Mouse (Mus musculus): ENCODE data around the gene Mpnd. TPM values are rescaled to one million over a fixed set of nuclear protein-coding genes. Genes with fewer than 3 reads are reported as not detected.

The Mpnd gene
- total and polyA plus RNA-seq, 3 experiments: 24.5 to 55.1 (median 26.8) TPM

DNA sequence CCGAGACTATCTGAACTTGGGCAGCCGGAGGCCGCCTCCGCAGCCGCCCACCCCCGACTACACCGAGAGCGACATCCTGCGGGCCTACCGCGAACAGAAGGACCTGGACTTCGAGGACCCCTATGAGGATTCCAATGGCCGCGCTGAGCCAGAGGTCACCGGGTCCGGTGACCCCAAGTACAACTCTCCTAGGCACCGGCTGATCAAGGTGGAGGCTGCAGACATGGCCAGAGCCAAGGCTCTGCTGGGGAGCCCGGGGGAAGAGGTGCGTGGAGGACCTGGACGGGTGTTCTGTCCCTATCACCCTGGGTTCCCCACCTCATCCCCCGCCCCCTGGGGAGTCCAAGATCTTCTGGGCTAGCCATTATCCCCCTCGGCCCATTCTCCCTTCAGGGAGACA is 34.1 kb upstream of the Mpnd start:
- Histone ChIP-seq H3K27me3 (replicated peaks) (no peaks in the 10 kb centered on the region), H3K79me2 (replicated peaks; ENCODE audit: control insufficient read depth, extremely low read depth, insufficient read depth, poor library complexity, severe bottlenecking) (no peaks in the 10 kb centered on the region), H3K27ac (ENCODE audit: insufficient read depth, low read depth) (no peak overlapping the region), H3K9ac (ENCODE audit: insufficient read depth, low read depth) (no peak overlapping the region), H3K4me1 (ENCODE audit: control insufficient read depth in 1 of 2, insufficient read depth in 2 of 2) (peaks cover 0 to 20% of the 10 kb centered on the region in 2 experiments; a peak in 3 of 4 replicates), H3K36me3 (replicated peaks in 1 of 2; ENCODE audit: control insufficient read depth in 1 of 2, insufficient read depth in 1 of 2, low read length in 1 of 2) (peaks cover 17 to 39% of the 10 kb centered on the region in 2 experiments), H3K4me2 (ENCODE audit: insufficient read depth, low read depth, poor library complexity, severe bottlenecking) (no peak overlapping the region), H3K4me3 (replicated peaks in 1 of 3; ENCODE audit: low read depth in 2 of 3, low read length in 2 of 3, poor library complexity in 1 of 3) (no peak overlapping the region), H3K9me3 (replicated peaks; ENCODE audit: low read length) (no peaks in the 10 kb centered on the region)
- TF ChIP-seq JUN (IDR thresholded peaks at IDR 0.05; ENCODE audit: insufficient read depth, low read depth, low read length): no peak
- TF ChIP-seq CHD1 (IDR thresholded peaks at IDR 0.05; ENCODE audit: low read depth, low read length): no peak
- TF ChIP-seq E2F4 (IDR thresholded peaks at IDR 0.05; ENCODE audit: insufficient replicate concordance, low read depth, low read length): no peak
- no peak for TF ChIP-seq BHLHE40 (IDR thresholded peaks at IDR 0.05; ENCODE audit: low read depth, low read length)
- TF ChIP-seq TBP (conservative IDR thresholded peaks at IDR 0.05; ENCODE audit: low read depth, low read length): no peak
- no peak for TF ChIP-seq ZMIZ1 (IDR thresholded peaks at IDR 0.05; ENCODE audit: low read depth, low read length)
- no peak for TF ChIP-seq MEF2A (IDR thresholded peaks at IDR 0.05; ENCODE audit: borderline replicate concordance, low read depth, low read length)
- no peak for TF ChIP-seq MAX (IDR thresholded peaks at IDR 0.05; ENCODE audit: low read length)
- dilution Hi-C loops (cut with MboI; ENCODE audit: extremely low pct_ligation_motif_present, extremely low pct_unique_long_range_greater_than_20kb, low sequenced_read_pairs): no loop called here
- in situ Hi-C loops (cut with MboI; ENCODE audit: low pct_ligation_motif_present, low pct_unique_long_range_greater_than_20kb, low sequenced_read_pairs): loop anchor here (5.0 kb wide), 1 partner anchor 36 kb away; the partner anchor contains the start of genes Mpnd and Stap2
- DNase-seq (ENCODE audit: extremely low read depth): no peak

GRCm38 (mm10) chr17:55976255-55976862 is 29.2 kb upstream of the Mpnd start:
- Histone ChIP-seq H3K27ac (ENCODE audit: insufficient read depth, low read depth) (peak overlapping the region; percentile 59), H3K4me1 (ENCODE audit: control insufficient read depth in 1 of 2, insufficient read depth in 2 of 2) (peaks cover 3 to 13% of the 10 kb centered on the region in 2 experiments; a peak in 3 of 4 replicates), H3K4me3 (replicated peaks in 1 of 3; ENCODE audit: low read depth in 2 of 3, low read length in 2 of 3, poor library complexity in 1 of 3) (no peak overlapping the region), H3K4me2 (ENCODE audit: insufficient read depth, low read depth, poor library complexity, severe bottlenecking) (no peak overlapping the region), H3K79me2 (replicated peaks; ENCODE audit: control insufficient read depth, extremely low read depth, insufficient read depth, poor library complexity, severe bottlenecking) (no peaks in the 10 kb centered on the region), H3K9ac (ENCODE audit: insufficient read depth, low read depth) (no peak overlapping the region), H3K9me3 (replicated peaks; ENCODE audit: low read length) (peaks cover 1% of the 10 kb centered on the region), H3K36me3 (replicated peaks in 1 of 2; ENCODE audit: control insufficient read depth in 1 of 2, insufficient read depth in 1 of 2, low read length in 1 of 2) (no peaks in the 10 kb centered on the region), H3K27me3 (replicated peaks) (peaks cover 14% of the 10 kb centered on the region)
- DNase-seq (ENCODE audit: extremely low read depth): peak; percentile 63
- in situ Hi-C loops (cut with MboI; ENCODE audit: low pct_ligation_motif_present, low pct_unique_long_range_greater_than_20kb, low sequenced_read_pairs): no loop called here
- TF ChIP-seq IRF4 (IDR thresholded peaks at IDR 0.05; ENCODE audit: low read depth, low read length) (peak; percentile 8; the same call in 1 of the 2 replicates), ETS1 (conservative IDR thresholded peaks at IDR 0.05; ENCODE audit: low read depth, low read length) (no peak), TCF12 (IDR thresholded peaks at IDR 0.05; ENCODE audit: low read depth, low read length) (peak; percentile 19; the same call in 1 of the 2 replicates), JUN (IDR thresholded peaks at IDR 0.05; ENCODE audit: insufficient read depth, low read depth, low read length) (no peak), NELFE (IDR thresholded peaks at IDR 0.05; ENCODE audit: low read depth, low read length) (no peak), HCFC1 (IDR thresholded peaks at IDR 0.05; ENCODE audit: low read depth, low read length) (0 out of 2 replicates have a peak, but pooled peaks have one; percentile 15), RAD21 (IDR thresholded peaks at IDR 0.05; ENCODE audit: low read depth, low read length) (peak; percentile 77), CHD1 (IDR thresholded peaks at IDR 0.05; ENCODE audit: low read depth, low read length) (no peak), PAX5 (IDR thresholded peaks at IDR 0.05; ENCODE audit: low read length) (no peak), USF1 (IDR thresholded peaks at IDR 0.05; ENCODE audit: low read depth, low read length) (no peak), ZKSCAN1 (IDR thresholded peaks at IDR 0.05; ENCODE audit: borderline replicate concordance, low read depth, low read length) (no peak), CTCF (conservative IDR thresholded peaks at IDR 0.05 in 1 of 2, IDR thresholded peaks at IDR 0.05 in 1 of 2; ENCODE audit: low read depth in 2 of 2, low read length in 2 of 2) (peak; percentile 79 to 95), CHD2 (IDR thresholded peaks at IDR 0.05; ENCODE audit: low read length) (no peak), E2F4 (IDR thresholded peaks at IDR 0.05; ENCODE audit: insufficient replicate concordance, low read depth, low read length) (no peak), GABPA (IDR thresholded peaks at IDR 0.05; ENCODE audit: insufficient replicate concordance, low read depth, low read length) (no peak), MXI1 (IDR thresholded peaks at IDR 0.05; ENCODE audit: low read depth, low read length) (no peak), ELF1 (IDR thresholded peaks at IDR 0.05; ENCODE audit: low read depth, low read length) (peak; percentile 8; the same call in 1 of the 2 replicates), MAX (IDR thresholded peaks at IDR 0.05; ENCODE audit: low read length) (0 out of 2 replicates have a peak, but pooled peaks have one; percentile 16), RCOR1 (conservative IDR thresholded peaks at IDR 0.05; ENCODE audit: low read depth, low read length) (no peak), SMC3 (IDR thresholded peaks at IDR 0.05; ENCODE audit: low read depth, low read length) (peak; percentile 75), NRF1 (IDR thresholded peaks at IDR 0.05; ENCODE audit: low read depth, low read length) (no peak)
- dilution Hi-C loops (cut with MboI; ENCODE audit: extremely low pct_ligation_motif_present, extremely low pct_unique_long_range_greater_than_20kb, low sequenced_read_pairs): no loop called here
